Mouse (Mus musculus): ENCODE results near the gene Rbms3. TPM values are rescaled to one million over a fixed set of nuclear protein-coding genes. Genes with fewer than 3 reads are reported as not detected.
A peak's percentile ranks its signal among the peaks of the same experiment; 100 is the strongest.

Gene Rbms3
- polyA plus RNA-seq, 1 experiment from 2014 or later = 44.5 TPM

DNA sequence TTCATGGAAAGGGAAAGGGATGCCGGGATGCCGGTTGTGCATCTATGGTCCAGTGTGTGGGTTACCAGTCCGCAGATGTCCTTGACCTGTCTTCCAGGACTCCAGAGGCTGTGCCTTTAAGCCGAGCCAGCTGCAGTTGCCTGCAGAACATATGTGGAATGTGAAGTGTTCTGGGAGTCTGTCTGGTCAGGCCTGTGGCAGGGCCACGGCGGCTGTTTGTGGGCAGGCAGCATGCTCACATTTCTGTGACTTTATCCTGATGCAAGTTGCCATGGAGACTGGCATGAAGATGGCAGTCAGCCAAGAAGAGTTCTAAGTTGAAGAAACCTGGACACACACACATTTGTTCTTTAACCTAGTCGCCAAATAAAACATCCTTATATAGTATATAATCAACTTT is 187.1 kb downstream of the Rbms3 start:
- Histone ChIP-seq H3K4me2 (ENCODE audit: low read length) (no peak overlapping the region), H3K9ac (ENCODE audit: low read depth, low read length) (no peak overlapping the region), H3K36me3 (ENCODE audit: insufficient read depth, low read length) (no peaks in the 10 kb centered on the region), H3K27me3 (ENCODE audit: insufficient read depth, low read length) (no peaks in the 10 kb centered on the region), H3K27ac (no peak overlapping the region), H3K4me1 (replicated peaks; ENCODE audit: insufficient read depth, low read length) (no peaks in the 10 kb centered on the region), H3K4me3 (replicated peaks; ENCODE audit: low read depth, low read length) (no peak overlapping the region), H3K9me3 (replicated peaks; ENCODE audit: low read length) (no peaks in the 10 kb centered on the region)
- no peak for ATAC-seq (replicated peaks; ENCODE audit: low FRiP score, low read depth)
- TF ChIP-seq CTCF (IDR thresholded peaks at IDR 0.05; ENCODE audit: low read depth) = no peak
- DNase-seq (ENCODE audit: low spot score) = no peak
- WGBS = 51% methylated on average over 7 of the region's 7 CpGs

DNA sequence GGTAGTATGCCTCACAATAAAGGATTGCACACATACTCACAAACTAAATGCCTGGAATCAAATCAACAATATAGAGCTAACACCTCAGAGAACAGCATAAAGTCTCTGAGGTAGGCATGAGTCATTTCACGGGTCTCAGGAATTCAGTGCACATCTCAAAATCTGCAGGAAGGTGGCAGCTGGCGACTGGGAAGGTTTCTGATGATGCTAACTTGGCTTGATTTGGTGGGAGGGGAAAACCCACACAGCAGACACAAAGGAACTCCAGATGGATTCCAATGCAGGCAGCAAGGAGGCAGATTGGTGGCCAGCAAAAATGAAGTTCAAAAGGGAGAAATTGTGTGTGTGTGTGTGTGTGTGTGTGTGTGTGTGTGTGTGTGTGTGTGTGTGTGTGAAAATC is 193.9 kb downstream of the Rbms3 start:
- no peaks in the 10 kb centered on the region for H3K4me1 ChIP-seq (replicated peaks; ENCODE audit: insufficient read depth, low read length)
- H3K9me3 ChIP-seq (replicated peaks; ENCODE audit: low read length) = no peaks in the 10 kb centered on the region
- TF ChIP-seq CTCF (IDR thresholded peaks at IDR 0.05; ENCODE audit: low read depth) = no peak
- H3K9ac ChIP-seq (ENCODE audit: low read depth, low read length) = no peak overlapping the region
- 57% methylated on average over 2 of the region's 2 CpGs for WGBS
- no peak overlapping the region for H3K4me3 ChIP-seq (replicated peaks; ENCODE audit: low read depth, low read length)
- no peak for ATAC-seq (replicated peaks; ENCODE audit: low FRiP score, low read depth)
- no peaks in the 10 kb centered on the region for H3K27me3 ChIP-seq (ENCODE audit: insufficient read depth, low read length)
- no peak overlapping the region for H3K4me2 ChIP-seq (ENCODE audit: low read length)
- no peak overlapping the region for H3K27ac ChIP-seq
- H3K36me3 ChIP-seq (ENCODE audit: insufficient read depth, low read length) = no peaks in the 10 kb centered on the region
- no peak for DNase-seq (ENCODE audit: low spot score)

DNA sequence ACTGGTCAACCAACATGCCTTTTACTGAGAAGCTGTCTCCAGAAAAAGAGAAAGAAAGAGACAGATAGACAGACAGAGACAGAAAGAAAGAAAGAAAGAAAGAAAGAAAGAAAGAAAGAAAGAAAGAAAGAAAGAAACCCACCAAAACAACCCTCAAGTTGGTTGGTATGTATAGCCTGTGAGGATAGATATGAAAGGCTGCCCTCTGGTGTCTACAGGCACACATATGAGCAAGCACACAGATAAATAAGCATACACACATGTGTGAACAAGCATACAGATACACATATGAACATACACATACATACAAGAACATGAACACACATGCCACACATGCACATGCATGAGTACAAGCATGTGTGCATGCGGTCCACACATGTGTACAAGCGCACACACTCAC is 199.0 kb downstream of the Rbms3 start:
- Histone ChIP-seq H3K4me2 (ENCODE audit: low read length) (no peak overlapping the region), H3K4me1 (replicated peaks; ENCODE audit: insufficient read depth, low read length) (no peaks in the 10 kb centered on the region), H3K27ac (no peak overlapping the region), H3K9me3 (replicated peaks; ENCODE audit: low read length) (no peaks in the 10 kb centered on the region), H3K9ac (ENCODE audit: low read depth, low read length) (no peak overlapping the region), H3K4me3 (replicated peaks; ENCODE audit: low read depth, low read length) (no peak overlapping the region), H3K36me3 (ENCODE audit: insufficient read depth, low read length) (no peaks in the 10 kb centered on the region), H3K27me3 (ENCODE audit: insufficient read depth, low read length) (no peaks in the 10 kb centered on the region)
- no peak for ATAC-seq (replicated peaks; ENCODE audit: low FRiP score, low read depth)
- TF ChIP-seq CTCF (IDR thresholded peaks at IDR 0.05; ENCODE audit: low read depth) = peak; percentile 50
- DNase-seq (ENCODE audit: low spot score) = no peak
- WGBS = 98% methylated on average over 2 of the region's 2 CpGs

DNA sequence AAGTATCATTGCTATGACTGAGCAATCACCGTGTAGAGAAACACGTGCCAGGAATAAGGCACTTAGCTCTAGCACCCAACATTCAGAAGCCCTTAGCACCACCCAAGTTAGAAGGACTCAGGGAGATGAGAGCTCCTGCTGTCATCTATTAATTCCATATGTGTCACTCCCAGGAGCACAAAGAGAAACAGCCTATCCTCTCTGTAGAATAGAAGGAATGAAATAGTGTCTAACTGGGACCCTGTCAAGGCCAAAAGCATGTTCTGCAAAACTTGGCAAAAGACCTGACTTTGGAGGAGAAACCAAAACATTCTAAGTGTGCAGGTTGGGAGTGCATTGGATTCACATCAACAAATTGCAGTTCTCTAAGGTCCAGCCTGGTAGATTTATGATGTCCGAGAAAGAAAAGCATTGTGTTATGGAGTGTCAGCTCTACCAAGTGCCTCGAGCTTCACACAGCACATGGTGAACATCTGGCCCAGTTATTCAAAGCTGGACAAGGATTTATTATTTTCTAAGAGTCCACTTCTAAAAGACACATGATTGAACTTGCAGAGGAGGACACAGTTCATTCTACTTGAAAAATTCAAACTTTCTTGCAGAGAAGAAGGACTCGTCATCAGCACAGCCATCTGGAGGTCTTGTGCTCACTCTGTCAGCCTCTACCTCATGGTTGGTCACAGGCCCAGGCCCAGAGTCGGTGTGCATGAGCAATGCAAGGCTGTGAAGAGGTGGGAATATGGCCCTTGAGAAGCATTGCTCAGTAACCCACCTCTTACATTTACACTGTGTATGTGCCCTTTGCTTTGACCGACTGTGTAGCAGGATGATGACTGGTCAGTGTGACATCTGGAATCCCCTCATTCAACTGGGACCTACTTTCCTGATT is 200.3 kb downstream of the Rbms3 start:
- DNase-seq (ENCODE audit: low spot score) (peak; percentile 75), ATAC-seq (replicated peaks; ENCODE audit: low FRiP score, low read depth) (no peak)
- no peaks in the 10 kb centered on the region for H3K27me3 ChIP-seq (ENCODE audit: insufficient read depth, low read length)
- 61% methylated on average over 7 of the region's 7 CpGs for WGBS
- no peaks in the 10 kb centered on the region for H3K36me3 ChIP-seq (ENCODE audit: insufficient read depth, low read length)
- no peaks in the 10 kb centered on the region for H3K9me3 ChIP-seq (replicated peaks; ENCODE audit: low read length)
- H3K4me1 ChIP-seq (replicated peaks; ENCODE audit: insufficient read depth, low read length) = no peaks in the 10 kb centered on the region
- no peak overlapping the region for H3K4me2 ChIP-seq (ENCODE audit: low read length)
- no peak overlapping the region for H3K4me3 ChIP-seq (replicated peaks; ENCODE audit: low read depth, low read length)
- no peak for TF ChIP-seq CTCF (IDR thresholded peaks at IDR 0.05; ENCODE audit: low read depth)
- no peak overlapping the region for H3K27ac ChIP-seq
- H3K9ac ChIP-seq (ENCODE audit: low read depth, low read length) = no peak overlapping the region

DNA sequence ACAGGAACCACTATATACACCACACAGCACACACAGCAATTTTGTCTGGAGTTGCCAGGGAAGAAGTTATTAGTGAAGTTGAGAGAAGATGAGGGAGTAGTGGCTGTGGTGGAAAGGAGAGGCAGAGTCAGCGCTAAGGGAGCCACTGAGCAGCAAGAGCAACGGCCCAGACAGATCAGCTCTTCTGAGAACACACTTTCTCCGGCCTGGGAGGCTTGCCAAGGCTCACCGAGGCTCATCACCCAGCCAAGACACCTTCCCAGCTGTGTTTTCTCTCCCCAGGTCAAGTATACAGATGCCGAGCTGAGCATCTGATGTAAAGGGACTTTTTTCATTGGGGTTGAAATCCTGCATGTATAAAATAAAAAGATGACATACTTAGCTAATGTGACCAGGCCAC is 206.5 kb downstream of the Rbms3 start:
- ATAC-seq (replicated peaks; ENCODE audit: low FRiP score, low read depth) = no peak
- no peak for DNase-seq (ENCODE audit: low spot score)
- no peaks in the 10 kb centered on the region for H3K27me3 ChIP-seq (ENCODE audit: insufficient read depth, low read length)
- no peak overlapping the region for H3K9ac ChIP-seq (ENCODE audit: low read depth, low read length)
- H3K36me3 ChIP-seq (ENCODE audit: insufficient read depth, low read length) = no peaks in the 10 kb centered on the region
- TF ChIP-seq CTCF (IDR thresholded peaks at IDR 0.05; ENCODE audit: low read depth) = no peak
- no peak overlapping the region for H3K4me3 ChIP-seq (replicated peaks; ENCODE audit: low read depth, low read length)
- no peak overlapping the region for H3K4me2 ChIP-seq (ENCODE audit: low read length)
- WGBS = 65% methylated on average over 5 of the region's 5 CpGs
- no peaks in the 10 kb centered on the region for H3K4me1 ChIP-seq (replicated peaks; ENCODE audit: insufficient read depth, low read length)
- H3K27ac ChIP-seq = no peak overlapping the region
- no peaks in the 10 kb centered on the region for H3K9me3 ChIP-seq (replicated peaks; ENCODE audit: low read length)

DNA sequence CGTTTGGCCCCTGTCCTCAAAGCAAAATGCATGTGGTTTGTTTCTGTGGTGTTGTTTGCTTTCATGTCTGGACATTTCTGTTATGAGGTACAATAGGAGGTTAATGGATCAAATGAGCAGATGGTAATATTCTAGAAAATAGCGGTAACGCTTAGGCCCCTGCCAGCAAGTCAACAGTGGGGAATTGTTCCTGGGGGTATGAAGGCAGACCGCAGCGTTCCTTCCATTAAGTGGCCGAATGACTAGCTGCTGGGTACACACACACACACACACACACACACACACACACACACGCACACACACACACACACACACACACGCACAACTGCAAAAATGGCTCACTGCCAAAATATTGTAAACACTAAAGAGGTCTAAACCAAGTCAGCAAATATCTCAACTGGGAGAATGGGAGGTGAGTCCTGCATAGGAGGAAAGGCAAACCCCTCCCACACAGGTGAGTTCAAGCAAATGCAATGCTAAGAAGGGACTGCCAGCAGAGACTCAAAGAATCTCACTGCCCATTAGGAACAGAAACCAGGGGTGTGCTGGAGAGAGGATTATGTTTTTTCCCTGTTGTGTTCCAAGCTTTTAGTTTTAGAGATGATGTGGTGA is 209.7 kb downstream of the Rbms3 start:
- H3K4me3 ChIP-seq (replicated peaks; ENCODE audit: low read depth, low read length) = no peak overlapping the region
- no peak overlapping the region for H3K9ac ChIP-seq (ENCODE audit: low read depth, low read length)
- no peak overlapping the region for H3K4me2 ChIP-seq (ENCODE audit: low read length)
- no peak for TF ChIP-seq CTCF (IDR thresholded peaks at IDR 0.05; ENCODE audit: low read depth)
- DNase-seq (ENCODE audit: low spot score) (no peak), ATAC-seq (replicated peaks; ENCODE audit: low FRiP score, low read depth) (no peak)
- 66% methylated on average over 8 of the region's 8 CpGs for WGBS
- H3K9me3 ChIP-seq (replicated peaks; ENCODE audit: low read length) = no peaks in the 10 kb centered on the region
- no peaks in the 10 kb centered on the region for H3K36me3 ChIP-seq (ENCODE audit: insufficient read depth, low read length)
- no peak overlapping the region for H3K27ac ChIP-seq
- H3K27me3 ChIP-seq (ENCODE audit: insufficient read depth, low read length) = no peaks in the 10 kb centered on the region
- no peaks in the 10 kb centered on the region for H3K4me1 ChIP-seq (replicated peaks; ENCODE audit: insufficient read depth, low read length)

All from kidney, postnatal 0 days (tissue).